Mouse (Mus musculus) limb, embryonic 10.5 days (tissue): ENCODE data around the gene Gm42688. TPM values are rescaled to one million over a fixed set of nuclear protein-coding genes. Genes with fewer than 3 reads are reported as not detected.

Experiments
- microRNA counts: library from miRNA; unstranded; fragments of <30 nt; microRNA quantifications from one replicate; lab custom pipeline; 2017
- microRNA-seq: library from miRNA; unstranded; fragments of <30 nt; microRNA quantifications from one replicate; pipeline ENCODE4, GENCODE M21; 2017
- polyA plus RNA-seq: library from polyadenylated mRNA; unstranded; fragments of >200 nt; fragmentation: Nextera tagmentation; extraction: Ambion mirVana; gene quantifications from 2 replicates; pipeline ENCODE4 v1.2.1, GENCODE M21; 2016

Gene Gm42688
- polyA plus RNA-seq, 1 experiment from 2014 or later: 2.8 TPM

MicroRNAs within 50 kb of the gene (microRNA counts, 519-probe panel; counts per million panel counts)
- 684 counts per million, percentile 72 among the panel's probes with 10 or more counts for microRNA mmu-miR-3470a+mmu-miR-3470b (lab: Ali Mortazavi, UCI)

Small RNA genes within 50 kb of the gene (microRNA-seq; reads per million reads assigned to microRNA genes)
- gene Mir3470a: not detected

Other genes with a start within 250 kb of the Gm42688 start
- 0.83 and 1.9 TPM in 2 replicates for gene Sema4f, start 161.8 kb upstream of the Gm42688 start, polyA plus RNA-seq
- gene M1ap, start 154.7 kb upstream of the Gm42688 start, polyA plus RNA-seq: 0.19 and 0.33 TPM in 2 replicates
- gene Dok1, start 68.1 kb upstream of the Gm42688 start, polyA plus RNA-seq: 9.8 and 14.9 TPM in 2 replicates
- 6.3 and 12.8 TPM in 2 replicates for gene Loxl3, start 67.4 kb upstream of the Gm42688 start, polyA plus RNA-seq
- gene Aup1, start 47.1 kb upstream of the Gm42688 start, polyA plus RNA-seq: 167 and 169 TPM in 2 replicates
- 76.2 and 82.6 TPM in 2 replicates for gene Htra2, start 46.3 kb upstream of the Gm42688 start, polyA plus RNA-seq
- 1.4 and 1.5 TPM in 2 replicates for gene Dqx1, start 43.8 kb upstream of the Gm42688 start, polyA plus RNA-seq
- 0.16 TPM in 1 of 2 replicates, not detected in the other for gene Tlx2, start 31.3 kb upstream of the Gm42688 start, polyA plus RNA-seq
- 46.5 and 46.9 TPM in 2 replicates for gene Pcgf1, start 23.7 kb upstream of the Gm42688 start, polyA plus RNA-seq
- 0.82 and 1.5 TPM in 2 replicates for gene Lbx2, start 15.2 kb upstream of the Gm42688 start, polyA plus RNA-seq
- 1.7 and 3.8 TPM in 2 replicates for gene Ccdc142, start within 50 bp of the Gm42688 start, polyA plus RNA-seq
- gene Mrpl53, start 7.4 kb downstream of the Gm42688 start, polyA plus RNA-seq: 150 and 163 TPM in 2 replicates
- 45.3 and 53.8 TPM in 2 replicates for gene Mogs, start 13.9 kb downstream of the Gm42688 start, polyA plus RNA-seq
- gene Wbp1, start 19.9 kb downstream of the Gm42688 start, polyA plus RNA-seq: 136 and 188 TPM in 2 replicates
- 17.4 and 17.8 TPM in 2 replicates for gene Ino80b, start 23.8 kb downstream of the Gm42688 start, polyA plus RNA-seq
- gene Rtkn, start 33.8 kb downstream of the Gm42688 start, polyA plus RNA-seq: 34.2 and 51.8 TPM in 2 replicates
- 10.9 and 13.7 TPM in 2 replicates for gene Wdr54, start 54.8 kb downstream of the Gm42688 start, polyA plus RNA-seq
- 0.80 and 1.6 TPM in 2 replicates for gene 1700003E16Rik, start 54.8 kb downstream of the Gm42688 start, polyA plus RNA-seq
- 96.4 and 108 TPM in 2 replicates for gene Dctn1, start 64.3 kb downstream of the Gm42688 start, polyA plus RNA-seq
- 0.23 and 0.25 TPM in 2 replicates for gene Slc4a5, start 118.2 kb downstream of the Gm42688 start, polyA plus RNA-seq
- 64.9 and 94.0 TPM in 2 replicates for gene Mthfd2, start 224.3 kb downstream of the Gm42688 start, polyA plus RNA-seq
- 54.1 and 63.3 TPM in 2 replicates for gene Mob1a, start 224.4 kb downstream of the Gm42688 start, polyA plus RNA-seq
- gene Bola3, start 247.5 kb downstream of the Gm42688 start, polyA plus RNA-seq: 162 and 171 TPM in 2 replicates